Mouse (Mus musculus) lung, embryonic 16.5 days (tissue): ENCODE results near the gene Mypop. TPM values are rescaled to one million over a fixed set of nuclear protein-coding genes. Genes with fewer than 3 reads are reported as not detected.
A peak's percentile ranks its signal among the peaks of the same experiment; 100 is the strongest.

ENCODE experiments used
- ATAC-seq: fragments of 200-750 bp; cut with Nextera tagmentation; 2 replicates; pipeline ENCODE4 v1.8.0; 2017; ENCODE audit warnings: low read depth, mild to moderate bottlenecking, moderate library complexity
- H3K27ac ChIP-seq: fragments of 300-500 bp; sonication (generic); 2 replicates; pipeline ENCODE4 v1.5.1; 2014; ENCODE audit warnings: mild to moderate bottlenecking, control low read depth, low read length
- H3K27me3 ChIP-seq: fragments of 300-500 bp; sonication (generic); 2 replicates; pipeline ENCODE4 v1.6.1; 2014; ENCODE audit warnings: low read depth, low read length, mixed read lengths; ENCODE audit not compliant: control insufficient read depth, insufficient read depth
- H3K36me3 ChIP-seq: fragments of 300-500 bp; sonication (generic); 2 replicates; pipeline ENCODE4 v1.6.1; 2014; ENCODE audit warnings: low read length; ENCODE audit not compliant: control insufficient read depth, insufficient read depth
- H3K4me1 ChIP-seq: fragments of 300-500 bp; sonication (generic); replicated peaks from 2 replicates; pipeline ENCODE4 v1.6.1; 2014; ENCODE audit warnings: low read length, mixed read lengths; ENCODE audit not compliant: control insufficient read depth, insufficient read depth
- H3K4me2 ChIP-seq: fragments of 300-500 bp; sonication (generic); 2 replicates; pipeline ENCODE4 v1.6.1; 2014; ENCODE audit warnings: low read depth, low read length, control low read depth
- H3K4me3 ChIP-seq: fragments of 300-500 bp; sonication (generic); 2 replicates; pipeline ENCODE4 v1.5.1; 2014; ENCODE audit warnings: mild to moderate bottlenecking, low read length, control low read depth
- H3K9ac ChIP-seq: fragments of 300-500 bp; sonication (generic); 2 replicates; pipeline ENCODE4 v1.6.1; 2014; ENCODE audit warnings: low read length, control low read depth
- H3K9me3 ChIP-seq: fragments of 300-500 bp; sonication (generic); 2 replicates; pipeline ENCODE4 v1.6.1; 2016; ENCODE audit warnings: low read length; ENCODE audit not compliant: control insufficient read depth
- WGBS: fragments of 180-500 bp; shearing (Covaris S2); extraction: QIAGEN DNeasy Blood & Tissue Kit; methylation state at CpG from one replicate; pipeline ENCODE4 v1.1.7; 2014; 5-methylcytosine and 5-hydroxymethylcytosine counted together
- polyA plus RNA-seq: library from polyadenylated mRNA; unstranded; fragments of >200 nt; fragmentation: Nextera tagmentation; extraction: Ambion mirVana; gene quantifications from 2 replicates; pipeline ENCODE4 v1.2.1, GENCODE M21; 2015

Mypop gene
- polyA plus RNA-seq, 1 experiment from 2014 or later, result 2.8 TPM

DNA sequence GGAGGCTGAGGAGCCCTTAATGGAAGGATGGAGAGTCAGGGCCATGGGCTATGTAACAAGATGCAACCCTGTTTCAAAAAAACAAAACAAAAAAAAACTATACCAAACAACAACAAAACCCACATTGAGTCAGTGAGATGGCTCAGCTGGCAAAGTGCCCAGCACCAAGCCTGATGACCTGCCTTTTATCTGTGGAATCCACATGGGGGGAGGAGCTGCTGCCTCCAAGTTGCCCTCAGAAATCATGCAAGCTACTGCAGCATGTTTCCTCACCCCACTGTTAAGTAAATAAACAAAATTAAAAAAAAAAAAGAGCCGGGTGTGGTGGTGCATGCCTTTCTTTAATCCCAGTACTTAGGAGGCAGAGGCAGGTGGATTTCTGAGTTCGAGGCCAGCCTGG is 4.5 kb upstream of the Mypop start:
- ATAC-seq, result no peak
- Histone ChIP-seq H3K36me3 (no peaks in the 10 kb centered on the region), H3K4me1 (peaks cover 10% of the 10 kb centered on the region), H3K27ac (no peak overlapping the region), H3K9me3 (no peaks in the 10 kb centered on the region), H3K27me3 (peaks cover 1% of the 10 kb centered on the region), H3K4me2 (no peak overlapping the region), H3K9ac (no peak overlapping the region), H3K4me3 (no peak overlapping the region)
- 44% methylated on average over 2 of the region's 2 CpGs for WGBS

GRCm38 (mm10) chr7:18987100-18987499 is 3.9 kb upstream of the Mypop start, which contains the start of gene Nanos2:
Gene Nanos2 (plus strand): TSS chr7:18987400.
- WGBS, result 62% methylated on average over 2 of the region's 2 CpGs
- Histone ChIP-seq H3K4me3 (no peak within 1 kb of the TSS), H3K27ac (no peak within 1 kb of the TSS), H3K4me2 (no peak within 1 kb of the TSS), H3K27me3 (peaks cover 7% of the 10 kb centered on the region), H3K9me3 (no peaks in the 10 kb centered on the region), H3K9ac (no peak within 1 kb of the TSS), H3K36me3 (no peaks in the 10 kb centered on the region), H3K4me1 (peaks cover 16% of the 10 kb centered on the region)
- no peak for ATAC-seq

DNA sequence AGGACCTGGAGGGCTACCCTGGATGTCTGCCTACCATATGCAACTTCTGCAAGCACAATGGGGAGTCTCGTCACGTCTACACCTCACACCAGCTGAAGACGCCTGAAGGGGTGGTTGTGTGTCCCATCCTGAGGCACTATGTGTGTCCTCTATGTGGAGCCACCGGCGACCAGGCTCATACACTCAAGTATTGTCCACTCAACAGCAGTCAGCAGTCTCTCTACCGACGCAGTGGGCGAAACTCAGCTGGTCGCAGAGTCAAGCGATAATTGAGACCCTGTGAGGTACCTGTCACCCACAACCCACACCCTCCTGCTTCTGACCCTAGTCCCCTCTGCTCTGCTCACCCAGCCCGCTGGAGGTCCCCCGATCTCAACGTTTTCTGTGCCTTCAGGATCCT is 3.3 kb upstream of the Mypop start:
- no peak for ATAC-seq
- H3K27me3 ChIP-seq, result peaks cover 13% of the 10 kb centered on the region
- no peaks in the 10 kb centered on the region for H3K9me3 ChIP-seq
- 69% methylated on average over 13 of the region's 13 CpGs for WGBS
- H3K9ac ChIP-seq, result no peak overlapping the region
- H3K4me3 ChIP-seq, result no peak overlapping the region
- no peak overlapping the region for H3K27ac ChIP-seq
- H3K4me2 ChIP-seq, result no peak overlapping the region
- no peaks in the 10 kb centered on the region for H3K36me3 ChIP-seq
- peaks cover 22% of the 10 kb centered on the region for H3K4me1 ChIP-seq

GRCm38 (mm10) chr7:18988780-18989179 is 2.3 kb upstream of the Mypop start:
- Histone ChIP-seq H3K27ac (no peak overlapping the region), H3K4me2 (no peak overlapping the region), H3K27me3 (peaks cover 18% of the 10 kb centered on the region), H3K4me1 (peaks cover 22% of the 10 kb centered on the region), H3K4me3 (no peak overlapping the region), H3K9ac (no peak overlapping the region), H3K36me3 (no peaks in the 10 kb centered on the region), H3K9me3 (no peaks in the 10 kb centered on the region)
- WGBS, result 58% methylated on average over 6 of the region's 6 CpGs
- no peak for ATAC-seq

DNA sequence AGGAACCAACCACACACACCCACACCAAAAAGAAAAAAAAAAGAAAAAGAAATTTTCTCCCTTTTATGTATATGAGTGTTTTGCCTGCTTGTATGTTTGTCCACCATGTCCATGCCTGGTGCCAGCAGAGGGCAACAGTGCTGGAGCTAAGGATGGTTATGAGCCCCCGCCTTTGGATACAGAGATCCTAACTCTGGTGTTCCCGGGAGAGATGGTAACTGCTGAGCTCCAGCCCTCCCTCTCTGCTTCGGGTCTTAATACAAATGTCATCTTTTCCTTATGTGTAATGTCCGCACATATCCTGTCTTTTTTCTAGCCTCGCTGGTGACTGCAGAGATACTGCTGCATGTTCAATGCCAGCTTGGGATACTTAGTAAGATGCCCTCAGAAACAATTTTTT is 1.1 kb upstream of the Mypop start:
- H3K4me2 ChIP-seq, result peak overlapping the region; percentile 86
- H3K4me3 ChIP-seq, result peak overlapping the region; percentile 60
- ATAC-seq, result no peak
- WGBS, result 4% methylated on average over 5 of the region's 5 CpGs
- peaks cover 18% of the 10 kb centered on the region for H3K27me3 ChIP-seq
- peak overlapping the region; percentile 47; the same call in 1 of the 2 replicates for H3K9ac ChIP-seq
- no peak overlapping the region for H3K27ac ChIP-seq
- no peaks in the 10 kb centered on the region for H3K36me3 ChIP-seq
- peaks cover 23% of the 10 kb centered on the region for H3K4me1 ChIP-seq
- no peaks in the 10 kb centered on the region for H3K9me3 ChIP-seq

DNA sequence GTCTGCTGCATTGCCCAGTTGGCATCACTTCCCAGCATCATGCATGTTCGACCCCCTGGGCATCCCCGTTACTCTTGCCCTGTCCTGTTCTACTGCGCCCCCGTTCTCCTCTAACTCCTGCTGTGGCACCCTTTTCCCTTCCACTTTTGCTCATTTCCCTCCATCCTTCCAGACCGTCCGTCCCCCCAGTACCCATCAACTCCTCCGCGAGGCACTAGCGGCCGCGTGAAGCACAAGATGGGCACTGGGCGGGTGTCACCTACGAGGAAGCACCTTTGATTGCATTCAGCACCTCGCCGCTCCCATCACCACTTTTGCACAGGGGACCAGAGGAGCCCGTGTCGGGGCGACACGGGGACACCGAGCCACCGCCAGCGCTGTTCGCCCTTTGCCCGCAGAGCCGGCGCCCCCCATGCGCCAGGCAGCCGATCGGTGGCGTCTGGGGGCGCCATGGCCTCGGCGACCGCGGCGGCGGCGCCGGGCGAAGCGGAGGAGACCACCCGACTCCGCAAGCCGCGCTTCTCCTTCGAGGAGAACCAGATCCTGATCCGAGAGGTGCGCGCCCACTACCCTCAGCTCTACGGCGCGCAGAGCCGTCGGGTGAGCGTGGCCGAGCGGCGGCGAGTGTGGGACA is 732 bp downstream of the Mypop start:
- H3K9me3 ChIP-seq, result no peaks in the 10 kb centered on the region
- H3K27me3 ChIP-seq, result peaks cover 18% of the 10 kb centered on the region
- H3K4me3 ChIP-seq, result peak overlapping the region; percentile 60
- 0 out of 2 replicates have a peak, but pooled peaks have one; percentile 6 for ATAC-seq
- H3K27ac ChIP-seq, result no peak overlapping the region
- H3K9ac ChIP-seq, result peak overlapping the region; percentile 64
- peak overlapping the region; percentile 86 for H3K4me2 ChIP-seq
- peaks cover 2% of the 10 kb centered on the region; the same call in 1 of the 2 replicates for H3K36me3 ChIP-seq
- H3K4me1 ChIP-seq, result peaks cover 27% of the 10 kb centered on the region
- WGBS, result under 1% methylated on average over 52 of the region's 59 CpGs

DNA sequence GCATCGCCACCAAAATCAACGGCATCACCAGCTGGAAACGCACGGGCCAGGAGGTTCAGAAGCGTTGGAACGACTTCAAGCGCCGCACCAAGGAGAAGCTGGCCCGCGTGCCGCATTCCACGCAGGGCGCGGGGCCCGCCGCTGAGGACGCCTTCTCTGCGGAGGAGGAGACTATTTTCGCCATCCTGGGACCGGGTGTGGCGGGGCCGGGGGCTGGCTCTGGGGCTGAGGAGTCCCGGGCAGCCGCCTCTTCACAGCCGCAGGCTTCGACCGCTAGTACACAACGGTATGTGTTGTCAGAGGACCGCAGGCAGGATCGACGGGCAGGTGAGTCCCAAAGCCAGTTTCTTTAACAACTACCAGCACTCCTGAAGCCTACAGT is 1.2 kb downstream of the Mypop start:
- Histone ChIP-seq H3K36me3 (peaks cover 2% of the 10 kb centered on the region; the same call in 1 of the 2 replicates), H3K9me3 (no peaks in the 10 kb centered on the region), H3K9ac (peak overlapping the region; percentile 64), H3K4me3 (peak overlapping the region; percentile 60), H3K27me3 (peaks cover 18% of the 10 kb centered on the region), H3K4me2 (peak overlapping the region; percentile 86), H3K27ac (no peak overlapping the region), H3K4me1 (peaks cover 27% of the 10 kb centered on the region)
- no peak for ATAC-seq
- 2% methylated on average over 31 of the region's 31 CpGs for WGBS

GRCm38 (mm10) chr7:18993036-18993435 is 2.0 kb downstream of the Mypop start:
- H3K4me2 ChIP-seq, result peak overlapping the region; percentile 86; the same call in 1 of the 2 replicates
- no peak overlapping the region for H3K4me3 ChIP-seq
- peaks cover 18% of the 10 kb centered on the region for H3K27me3 ChIP-seq
- H3K9me3 ChIP-seq, result no peaks in the 10 kb centered on the region
- peaks cover 2% of the 10 kb centered on the region; the same call in 1 of the 2 replicates for H3K36me3 ChIP-seq
- H3K4me1 ChIP-seq, result peaks cover 27% of the 10 kb centered on the region
- WGBS, result 86% methylated on average over 5 of the region's 5 CpGs
- no peak for ATAC-seq
- H3K27ac ChIP-seq, result no peak overlapping the region
- no peak overlapping the region for H3K9ac ChIP-seq

GRCm38 (mm10) chr7:18998835-18999234 is 7.8 kb downstream of the Mypop start:
- no peak overlapping the region for H3K9ac ChIP-seq
- H3K4me2 ChIP-seq, result no peak overlapping the region
- H3K9me3 ChIP-seq, result no peaks in the 10 kb centered on the region
- no peaks in the 10 kb centered on the region for H3K27me3 ChIP-seq
- peaks cover 17% of the 10 kb centered on the region for H3K4me1 ChIP-seq
- ATAC-seq, result no peak
- 36% methylated on average over 9 of the region's 9 CpGs for WGBS
- H3K36me3 ChIP-seq, result peaks cover 2% of the 10 kb centered on the region; the same call in 1 of the 2 replicates
- no peak overlapping the region for H3K27ac ChIP-seq
- H3K4me3 ChIP-seq, result no peak overlapping the region
